16 mouse cellular contexts compared by ENCODE assay signal in the genomic region with DNA sequence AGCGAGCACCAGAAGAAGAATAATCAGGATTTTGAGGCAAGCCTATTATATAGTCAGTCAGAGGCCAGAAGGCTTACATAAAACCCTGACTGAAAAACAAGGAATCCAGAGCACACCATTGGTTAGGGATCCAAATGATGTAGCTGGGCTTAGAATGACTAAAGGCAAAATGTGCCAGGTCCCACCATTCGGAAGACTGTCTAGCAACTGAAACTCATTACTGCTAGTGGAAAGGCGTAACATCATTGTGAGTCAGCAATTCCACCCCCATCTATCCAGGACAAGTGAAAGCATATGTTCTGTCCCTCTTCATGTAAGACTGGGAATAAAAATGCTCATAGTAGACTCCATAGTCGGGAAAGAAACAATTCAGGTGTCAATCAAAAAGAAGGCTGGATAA. TPM values are rescaled to one million over a fixed set of nuclear protein-coding genes. Genes with fewer than 3 reads are reported as not detected.
A peak's percentile ranks its signal among the peaks of the same experiment; 100 is the strongest.
DNase-seq lines count a peak whose midpoint lies in the region; ATAC-seq lines count a peak whose summit lies in the region.
"Had no signal": no experiment of that assay in that cellular context is flagged by ENCODE, and none has a peak within 500 bp of the region (broad histone marks: within the 10 kb centered on the region; RNA-seq: fewer than 3 reads in every experiment).

No protein-coding gene starts in this region.

- ATAC-seq in frontal cortex, adult (ENCODE audit: low TSS enrichment): peak; percentile 96
- no peak for ATAC-seq in hindbrain, embryonic 16.5 days
- ATAC-seq: forebrain, embryonic 15.5 days; intestine, embryonic 15.5 days; midbrain, embryonic 16.5 days had no signal

- no peaks in the 10 kb centered on the region for H3K36me3 ChIP-seq in hindbrain, embryonic 16.5 days (ENCODE audit: control insufficient read depth, insufficient read depth, low read length)
- H3K36me3 ChIP-seq: forebrain, embryonic 15.5 days; intestine, embryonic 15.5 days; liver, embryonic 13.5 days; neural tube, embryonic 15.5 days had no signal

- H3K9ac ChIP-seq in hindbrain, embryonic 16.5 days (ENCODE audit: low read depth, low read length): no peak overlapping the region
- H3K9ac ChIP-seq: forebrain, embryonic 15.5 days; intestine, embryonic 15.5 days; liver, embryonic 13.5 days; neural tube, embryonic 15.5 days had no signal

- H3K27ac ChIP-seq in hindbrain, embryonic 16.5 days (ENCODE audit: low read depth, low read length): no peak overlapping the region
- H3K27ac ChIP-seq: forebrain, embryonic 15.5 days; heart, adult 2 months; intestine, embryonic 15.5 days; liver, embryonic 13.5 days; neural tube, embryonic 15.5 days had no signal

- DNase-seq in frontal cortex, postnatal 10 days (ENCODE audit: low spot score in 2 of 2): no peak
- DNase-seq in right cerebral cortex, adult 2 months (ENCODE audit: low spot score in 2 of 2): peak; percentile 58 to 65
- no peak for DNase-seq in right cerebral cortex, postnatal 4 days
- DNase-seq in left cerebral cortex, postnatal 14 days (ENCODE audit: low spot score in 2 of 2): peak; percentile 44 to 75
- DNase-seq in spleen, adult 18-20 months: no peak
- no peak for DNase-seq in heart, adult 8-10 months (ENCODE audit: low spot score)
- DNase-seq: heart, adult 2 months; heart, postnatal 36 days; kidney, postnatal 14 days; liver, embryonic 13.5 days had no signal

- H3K4me1 ChIP-seq in hindbrain, embryonic 16.5 days (ENCODE audit: control insufficient read depth, insufficient read depth, low read depth, low read length): no peaks in the 10 kb centered on the region; the same call in 1 of the 2 replicates
- H3K4me1 ChIP-seq: intestine, embryonic 15.5 days had no signal

- WGBS in hindbrain, embryonic 16.5 days: 70% methylated on average over 4 of the region's 4 CpGs

- H3K4me3 ChIP-seq in hindbrain, embryonic 16.5 days (ENCODE audit: low read length): no peak overlapping the region
- H3K4me3 ChIP-seq: forebrain, embryonic 15.5 days; heart, adult 2 months; intestine, embryonic 15.5 days; liver, embryonic 13.5 days; neural tube, embryonic 15.5 days had no signal

- intact Hi-C loops in left cerebral cortex, postnatal 14 days (cut with DNase I): no loop called here

- H3K4me2 ChIP-seq in hindbrain, embryonic 16.5 days (ENCODE audit: low read length): no peak overlapping the region
- H3K4me2 ChIP-seq: forebrain, embryonic 15.5 days; intestine, embryonic 15.5 days; liver, embryonic 13.5 days; neural tube, embryonic 15.5 days had no signal

- no peaks in the 10 kb centered on the region for H3K27me3 ChIP-seq in hindbrain, embryonic 16.5 days (replicated peaks; ENCODE audit: control insufficient read depth, insufficient read depth, low read length)
- H3K27me3 ChIP-seq: forebrain, embryonic 15.5 days; intestine, embryonic 15.5 days; liver, embryonic 13.5 days; neural tube, embryonic 15.5 days had no signal

- no peaks in the 10 kb centered on the region; the same call in 1 of the 2 replicates for H3K9me3 ChIP-seq in hindbrain, embryonic 16.5 days (ENCODE audit: control insufficient read depth, low read length)
- H3K9me3 ChIP-seq: forebrain, embryonic 15.5 days; intestine, embryonic 15.5 days; liver, embryonic 13.5 days; neural tube, embryonic 15.5 days had no signal

RNA-seq across cellular contexts. Expression of gene Tet1, which starts 57.8 kb away (rescaled TPM):
- total RNA-seq in left cerebral cortex, postnatal 14 days (2021): 10 to 100 TPM; 42.6 to 49.5 TPM
- 38.7 and 39.5 TPM in 2 replicates for polyA plus RNA-seq in hindbrain, embryonic 16.5 days (2015; fragmentation: Nextera tagmentation; extraction: Ambion mirVana)
- 1 to 10 TPM; 4.2 to 8.8 (median 6.8) TPM for total RNA-seq in heart, adult 8-10 months (2022)

RNA-seq across cellular contexts. Expression of gene Ccar1, which starts 58.9 kb away (rescaled TPM):
- 10 to 100 TPM; 55.9 to 60.1 TPM for total RNA-seq in left cerebral cortex, postnatal 14 days (2021)
- 86.0 and 95.9 TPM in 2 replicates for polyA plus RNA-seq in hindbrain, embryonic 16.5 days (2015; fragmentation: Nextera tagmentation; extraction: Ambion mirVana)
- total RNA-seq in heart, adult 8-10 months (2022): 10 to 100 TPM; 43.1 to 52.2 (median 47.1) TPM

Comparison
In these comparisons a context has a peak if more than half of its experiments do, and no peak if none do; other contexts are left out.
1. DNase-seq: peak in right cerebral cortex, adult 2 months (2 of 2) and left cerebral cortex, postnatal 14 days (2 of 2); none in frontal cortex, postnatal 10 days (0 of 2), right cerebral cortex, postnatal 4 days (single experiment), spleen, adult 18-20 months (0 of 2) and heart, adult 8-10 months (single experiment).
2. RNA of gene Tet1, which starts 57.8 kb away (total RNA-seq): 42.6 to 49.5 TPM in left cerebral cortex, postnatal 14 days; 4.2 to 8.8 TPM in heart, adult 8-10 months; every median in the first group is over 4 times any median in the second.